Mouse (Mus musculus) heart, postnatal 4 days (tissue): ENCODE results near the gene Irgm1. TPM values are rescaled to one million over a fixed set of nuclear protein-coding genes. Genes with fewer than 3 reads are reported as not detected.
"Not testable (repeated sequence)": the region's sequence is repeated elsewhere in the genome, so short reads cannot be mapped to it uniquely, and the experiment has no call there.

ENCODE experiments used
- DNase-seq: peaks from one replicate; pipeline ENCODE4 v3.0.0; 2021
- total RNA-seq, 2 experiments: library from RNA; stranded (reverse); gene quantifications; 2 replicates each; pipeline ENCODE4 v1.2.3; 2021

Gene Irgm1
- total RNA-seq, 2 experiments from 2014 or later: 6.2 to 7.6 TPM

- peak; percentile 91 for DNase-seq
These were observed 17.9 kb downstream of the Irgm1 start for GRCm38 (mm10) chr11:48853474-48854180.

- no peak for DNase-seq
These were observed 18.6 kb downstream of the Irgm1 start for GRCm38 (mm10) chr11:48852624-48853473.

- no peak for DNase-seq
These were observed 19.3 kb downstream of the Irgm1 start for GRCm38 (mm10) chr11:48852190-48852589.

- no peak for DNase-seq
These were observed 20.1 kb downstream of the Irgm1 start for GRCm38 (mm10) chr11:48851270-48851995.

GRCm38 (mm10) chr11:48850240-48850639 lies 21.2 kb downstream of the Irgm1 start:
- DNase-seq: no peak

GRCm38 (mm10) chr11:48846881-48847280 lies 24.6 kb downstream of the Irgm1 start:
- no peak for DNase-seq

GRCm38 (mm10) chr11:48846362-48846761 lies 25.1 kb downstream of the Irgm1 start:
- not testable (repeated sequence) for DNase-seq

- no peak for DNase-seq
These were observed 26.2 kb downstream of the Irgm1 start for GRCm38 (mm10) chr11:48845244-48845815.

- no peak for DNase-seq
These were observed 27.2 kb downstream of the Irgm1 start for GRCm38 (mm10) chr11:48844309-48844708.

- no peak for DNase-seq
These were observed 28.3 kb downstream of the Irgm1 start for GRCm38 (mm10) chr11:48843202-48843601.

- no peak for DNase-seq
These were observed 29.1 kb downstream of the Irgm1 start for GRCm38 (mm10) chr11:48842378-48842792.

- DNase-seq: no peak
These were observed 30.3 kb downstream of the Irgm1 start for GRCm38 (mm10) chr11:48841213-48841612.

GRCm38 (mm10) chr11:48840805-48841204 lies 30.7 kb downstream of the Irgm1 start:
- no peak for DNase-seq

- no peak for DNase-seq
These were observed 32.4 kb downstream of the Irgm1 start for GRCm38 (mm10) chr11:48838879-48839680.

GRCm38 (mm10) chr11:48838181-48838797 lies 33.2 kb downstream of the Irgm1 start:
- DNase-seq: no peak

- peak; percentile 72 for DNase-seq
These were observed 33.9 kb downstream of the Irgm1 start for GRCm38 (mm10) chr11:48837310-48838180.

GRCm38 (mm10) chr11:48836990-48837309 lies 34.5 kb downstream of the Irgm1 start:
- DNase-seq: peak; percentile 41

- DNase-seq: no peak
These were observed 35.6 kb downstream of the Irgm1 start for GRCm38 (mm10) chr11:48835923-48836322.

- DNase-seq: peak; percentile 93
These were observed 37.5 kb downstream of the Irgm1 start for GRCm38 (mm10) chr11:48833731-48834639.
